Mouse (Mus musculus) small intestine, adult 2 months (tissue): ENCODE results near the gene Adk. TPM values are rescaled to one million over a fixed set of nuclear protein-coding genes. Genes with fewer than 3 reads are reported as not detected.

Source experiments
- H3K27ac ChIP-seq: fragments of 200-500 bp; 2 replicates; pipeline ENCODE4 v1.5.1; 2012; ENCODE audit warnings: low read depth, low read length, control low read depth, inconsistent platforms; ENCODE audit not compliant: insufficient read depth
- H3K27me3 ChIP-seq: fragments of 200-500 bp; 2 replicates; pipeline ENCODE4 v1.6.1; 2012; ENCODE audit warnings: mild to moderate bottlenecking, moderate library complexity, low read length, inconsistent platforms; ENCODE audit not compliant: control insufficient read depth, insufficient read depth
- H3K36me3 ChIP-seq: fragments of 200-500 bp; 2 replicates; pipeline ENCODE4 v1.6.1; 2012; ENCODE audit warnings: mild to moderate bottlenecking, low read length, control low read depth, inconsistent platforms; ENCODE audit not compliant: control insufficient read depth, insufficient read depth
- H3K4me1 ChIP-seq: fragments of 200-500 bp; 2 replicates; pipeline ENCODE4 v1.6.1; 2012; ENCODE audit warnings: low read length, inconsistent platforms, mixed read lengths; ENCODE audit not compliant: control insufficient read depth, insufficient read depth, insufficient read length
- H3K4me3 ChIP-seq: fragments of 200-500 bp; 2 replicates; pipeline ENCODE4 v1.5.1; 2012; ENCODE audit warnings: low read depth, mild to moderate bottlenecking, control low read depth, inconsistent platforms, low read length, moderate library complexity
- CTCF ChIP-seq: fragments of 200-500 bp; IDR thresholded peaks from 2 replicates; pipeline ENCODE4 v1.5.1; 2012; ENCODE audit warnings: low read depth, mild to moderate bottlenecking, control low read depth, inconsistent platforms, low read length, moderate library complexity, mixed read lengths; ENCODE audit not compliant: insufficient replicate concordance, insufficient read length; ENCODE audit errors: extremely low read depth
- POLR2A ChIP-seq: fragments of 200-500 bp; IDR thresholded peaks from 2 replicates; pipeline ENCODE4 v1.6.1; 2012; ENCODE audit warnings: low read depth, mild to moderate bottlenecking, control low read depth, inconsistent platforms, low read length, moderate library complexity
- WGBS: fragments of 180-500 bp; shearing (Covaris S2); methylation state at CpG from one replicate; pipeline ENCODE4 v1.1.7; 2018; 5-methylcytosine and 5-hydroxymethylcytosine counted together
- polyA plus RNA-seq: library from polyadenylated mRNA; depleted of rRNA; stranded (reverse); fragments of >200 nt; gene quantifications from 2 replicates; pipeline ENCODE4 v1.2.3, GENCODE M21; 2012

Gene Adk
- polyA plus RNA-seq, 1 experiment, result 37.6 TPM

GRCm38 (mm10) chr14:21253321-21253992 is 201.1 kb downstream of the Adk start:
- no peak for TF ChIP-seq POLR2A
- no peak for TF ChIP-seq CTCF
- no peaks in the 10 kb centered on the region for H3K27me3 ChIP-seq
- WGBS, result 89% methylated on average over 5 of the region's 5 CpGs
- no peak overlapping the region for H3K4me3 ChIP-seq
- H3K36me3 ChIP-seq, result no peaks in the 10 kb centered on the region
- H3K27ac ChIP-seq, result no peak overlapping the region
- no peaks in the 10 kb centered on the region for H3K4me1 ChIP-seq

- Histone ChIP-seq H3K27me3 (no peaks in the 10 kb centered on the region), H3K4me3 (no peak overlapping the region), H3K4me1 (no peaks in the 10 kb centered on the region), H3K27ac (no peak overlapping the region), H3K36me3 (no peaks in the 10 kb centered on the region)
- TF ChIP-seq POLR2A (no peak), CTCF (no peak)
- 82% methylated on average over 2 of the region's 2 CpGs for WGBS
These were observed 201.6 kb downstream of the Adk start for GRCm38 (mm10) chr14:21253993-21254339.

DNA sequence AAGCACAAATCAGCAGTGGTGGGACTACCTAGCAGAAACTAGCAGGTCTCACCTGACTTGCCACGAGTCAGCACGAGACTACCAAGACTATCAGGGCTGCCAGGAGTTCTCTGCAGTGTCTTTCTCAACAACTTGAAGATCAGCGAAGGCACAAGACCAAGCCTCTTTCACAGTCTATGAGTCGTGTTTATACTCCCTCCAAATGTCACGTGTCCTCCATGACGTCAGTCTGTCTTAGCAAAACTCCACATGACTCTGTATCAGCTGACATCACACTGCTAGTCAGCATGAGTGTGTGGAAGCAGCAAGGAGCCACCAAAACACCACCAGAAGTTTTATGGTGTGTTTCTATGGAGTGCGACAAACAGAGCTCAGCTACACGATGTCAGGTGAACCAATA is 215.9 kb downstream of the Adk start:
- whole genome bisulfite sequencing, result 84% methylated on average over 8 of the region's 8 CpGs
- Histone ChIP-seq H3K4me3 (no peak overlapping the region), H3K4me1 (no peaks in the 10 kb centered on the region), H3K27me3 (no peaks in the 10 kb centered on the region), H3K27ac (no peak overlapping the region), H3K36me3 (no peaks in the 10 kb centered on the region)
- no peak for TF ChIP-seq CTCF
- no peak for TF ChIP-seq POLR2A

DNA sequence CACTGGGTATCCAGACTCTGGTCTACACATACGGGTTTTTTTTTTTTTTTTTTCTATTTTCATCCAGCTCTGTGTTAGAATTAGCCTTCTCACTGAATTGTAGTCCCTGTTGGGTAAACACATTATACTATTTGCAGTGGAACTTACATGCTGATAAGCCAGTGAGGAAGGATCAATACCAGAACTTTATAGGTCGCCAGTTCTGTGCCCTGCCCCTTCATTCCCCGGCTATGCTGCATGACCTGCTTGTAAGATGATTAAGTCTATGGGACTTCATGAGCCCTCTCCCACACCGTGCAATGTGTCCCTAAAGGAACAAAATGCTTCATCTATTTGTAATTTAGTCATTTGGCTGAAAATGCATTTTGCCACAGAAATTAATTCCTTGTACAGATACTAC is 219.1 kb downstream of the Adk start:
- peaks cover 3% of the 10 kb centered on the region; the same call in 1 of the 2 replicates for H3K4me1 ChIP-seq
- no peaks in the 10 kb centered on the region for H3K27me3 ChIP-seq
- no peaks in the 10 kb centered on the region for H3K36me3 ChIP-seq
- H3K4me3 ChIP-seq, result no peak overlapping the region
- 52% methylated on average over 4 of the region's 4 CpGs for WGBS
- H3K27ac ChIP-seq, result no peak overlapping the region
- TF ChIP-seq POLR2A (no peak), CTCF (no peak)

DNA sequence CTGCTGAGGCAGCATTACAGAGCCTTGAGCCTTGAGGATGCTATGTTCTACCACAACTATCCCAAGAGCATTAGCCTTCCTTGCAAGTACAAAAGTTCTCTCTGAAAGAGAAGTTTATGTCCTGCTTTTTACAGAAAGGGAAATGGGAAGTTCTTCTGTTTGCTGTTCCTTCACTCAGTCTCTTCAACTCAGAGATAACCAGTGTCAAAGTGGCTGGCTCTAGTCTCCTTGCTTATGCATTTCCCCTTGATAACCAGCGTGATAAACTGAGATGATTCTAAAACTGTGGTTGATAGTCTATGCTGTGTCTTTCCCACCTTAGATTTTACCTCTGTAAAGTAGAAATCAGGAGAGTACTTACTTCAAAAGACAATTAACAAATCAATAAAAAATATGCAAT is 223.4 kb downstream of the Adk start:
- no peaks in the 10 kb centered on the region for H3K36me3 ChIP-seq
- no peak overlapping the region for H3K27ac ChIP-seq
- 78% methylated on average over 1 of the region's 1 CpGs for WGBS
- TF ChIP-seq POLR2A, result no peak
- TF ChIP-seq CTCF, result no peak
- no peaks in the 10 kb centered on the region for H3K27me3 ChIP-seq
- no peak overlapping the region for H3K4me3 ChIP-seq
- H3K4me1 ChIP-seq, result peaks cover 3% of the 10 kb centered on the region; the same call in 1 of the 2 replicates

- H3K27ac ChIP-seq, result no peak overlapping the region
- H3K4me1 ChIP-seq, result peaks cover 3% of the 10 kb centered on the region; the same call in 1 of the 2 replicates
- no peak overlapping the region for H3K4me3 ChIP-seq
- no peaks in the 10 kb centered on the region for H3K27me3 ChIP-seq
- 73% methylated on average over 2 of the region's 2 CpGs for WGBS
- TF ChIP-seq CTCF (no peak), POLR2A (no peak)
- H3K36me3 ChIP-seq, result peaks cover 2% of the 10 kb centered on the region; the same call in 1 of the 2 replicates
These were observed 225.9 kb downstream of the Adk start for GRCm38 (mm10) chr14:21278290-21278689.

GRCm38 (mm10) chr14:21278907-21279535 is 226.6 kb downstream of the Adk start:
- 42% methylated on average over 6 of the region's 6 CpGs for WGBS
- Histone ChIP-seq H3K36me3 (peaks cover 2% of the 10 kb centered on the region; the same call in 1 of the 2 replicates), H3K4me3 (no peak overlapping the region), H3K27me3 (no peaks in the 10 kb centered on the region), H3K27ac (no peak overlapping the region), H3K4me1 (no peaks in the 10 kb centered on the region; the same call in 1 of the 2 replicates)
- TF ChIP-seq CTCF (no peak), POLR2A (no peak)
